Mouse (Mus musculus) olfactory bulb, adult 2 months (tissue): ENCODE measurements around the gene Parp3.

ENCODE experiments used
- CTCF ChIP-seq: fragments of 200-500 bp; IDR thresholded peaks from 2 replicates; pipeline ENCODE4 v1.5.1; 2012; ENCODE audit warnings: low read depth, mild to moderate bottlenecking, low read length, moderate library complexity; ENCODE audit not compliant: insufficient read depth
- POLR2A ChIP-seq: fragments of 200-500 bp; IDR thresholded peaks from 2 replicates; pipeline ENCODE4 v1.6.1; 2012; ENCODE audit warnings: mild to moderate bottlenecking, low read depth, low read length, moderate library complexity; ENCODE audit not compliant: insufficient read depth

DNA sequence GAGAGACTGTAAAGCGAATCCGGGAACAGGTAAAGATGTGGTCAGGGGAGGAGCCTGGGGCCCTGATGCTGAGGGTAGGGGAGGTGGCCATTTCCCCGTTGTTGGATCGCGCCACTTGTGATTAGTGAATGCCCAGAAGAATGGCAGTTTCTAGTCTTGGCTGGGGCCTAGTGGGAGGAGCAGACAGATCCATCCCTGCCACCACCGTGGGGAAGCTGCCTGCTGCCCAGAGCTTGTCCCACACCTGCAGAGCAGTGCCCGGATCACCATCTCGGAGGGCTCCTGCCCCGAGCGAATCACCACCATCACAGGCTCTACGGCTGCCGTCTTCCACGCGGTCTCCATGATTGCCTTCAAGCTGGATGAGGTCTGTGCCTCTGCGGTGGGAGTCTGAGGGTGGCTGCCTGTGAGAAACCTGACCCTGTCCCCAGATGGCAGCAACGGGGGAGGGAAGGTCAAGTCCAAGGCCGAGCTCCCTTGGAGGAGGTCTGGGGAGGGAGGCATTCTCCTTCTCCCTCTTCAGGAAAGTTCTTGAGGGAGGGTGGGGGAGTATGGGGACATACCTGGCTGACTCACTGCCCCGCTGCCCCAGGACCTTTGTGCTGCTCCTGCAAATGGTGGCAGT lies 16.2 kb downstream of the Parp3 start:
- TF ChIP-seq CTCF: no peak
- TF ChIP-seq POLR2A: no peak
